Mouse (Mus musculus): ENCODE measurements around the gene Defb25. TPM values are rescaled to one million over a fixed set of nuclear protein-coding genes. Genes with fewer than 3 reads are reported as not detected.

Defb25 gene
- polyA plus RNA-seq, 1 experiment from 2014 or later: not detected

GRCm38 (mm10) chr2:152653874-152654715 is 31.2 kb upstream of the Defb25 start:
- no peak for ATAC-seq (ENCODE audit: low read depth)
- 34% methylated on average over 14 of the region's 14 CpGs for WGBS (ENCODE audit: insufficient replicate concordance)
- no peaks in the 10 kb centered on the region for H3K36me3 ChIP-seq (ENCODE audit: control insufficient read depth, insufficient read depth)
- no peak overlapping the region for H3K4me2 ChIP-seq (ENCODE audit: low read depth, low read length)
- no peak overlapping the region for H3K9ac ChIP-seq (ENCODE audit: low read depth, low read length)
- no peaks in the 10 kb centered on the region for H3K27me3 ChIP-seq (ENCODE audit: control insufficient read depth, insufficient read depth, low read depth, low read length)
- no peak overlapping the region for H3K27ac ChIP-seq (ENCODE audit: low read length)
- H3K4me3 ChIP-seq (ENCODE audit: low read depth, low read length): no peak overlapping the region
- no peaks in the 10 kb centered on the region for H3K4me1 ChIP-seq (ENCODE audit: control insufficient read depth, low read depth, low read length)
- no peaks in the 10 kb centered on the region for H3K9me3 ChIP-seq (replicated peaks; ENCODE audit: control insufficient read depth, low read length)

GRCm38 (mm10) chr2:152652901-152653620 is 30.2 kb upstream of the Defb25 start:
- H3K9ac ChIP-seq (ENCODE audit: low read depth, low read length): no peak overlapping the region
- ATAC-seq (ENCODE audit: low read depth): no peak
- H3K27me3 ChIP-seq (ENCODE audit: control insufficient read depth, insufficient read depth, low read depth, low read length): no peaks in the 10 kb centered on the region
- H3K36me3 ChIP-seq (ENCODE audit: control insufficient read depth, insufficient read depth): no peaks in the 10 kb centered on the region
- H3K4me1 ChIP-seq (ENCODE audit: control insufficient read depth, low read depth, low read length): no peaks in the 10 kb centered on the region
- H3K9me3 ChIP-seq (replicated peaks; ENCODE audit: control insufficient read depth, low read length): no peaks in the 10 kb centered on the region
- H3K27ac ChIP-seq (ENCODE audit: low read length): no peak overlapping the region
- no peak overlapping the region for H3K4me3 ChIP-seq (ENCODE audit: low read depth, low read length)
- 48% methylated on average over 10 of the region's 10 CpGs for WGBS (ENCODE audit: insufficient replicate concordance)
- no peak overlapping the region for H3K4me2 ChIP-seq (ENCODE audit: low read depth, low read length)

- Histone ChIP-seq H3K27ac (ENCODE audit: low read length) (peak overlapping the region; percentile 22; the same call in 1 of the 2 replicates), H3K4me1 (ENCODE audit: control insufficient read depth, low read depth, low read length) (no peaks in the 10 kb centered on the region), H3K4me2 (ENCODE audit: low read depth, low read length) (no peak overlapping the region), H3K9me3 (replicated peaks; ENCODE audit: control insufficient read depth, low read length) (no peaks in the 10 kb centered on the region), H3K9ac (ENCODE audit: low read depth, low read length) (no peak overlapping the region), H3K36me3 (ENCODE audit: control insufficient read depth, insufficient read depth) (no peaks in the 10 kb centered on the region), H3K27me3 (ENCODE audit: control insufficient read depth, insufficient read depth, low read depth, low read length) (no peaks in the 10 kb centered on the region), H3K4me3 (ENCODE audit: low read depth, low read length) (no peak overlapping the region)
- ATAC-seq (ENCODE audit: low read depth): no peak
- 47% methylated on average over 11 of the region's 11 CpGs for WGBS (ENCODE audit: insufficient replicate concordance)
These were observed 16.7 kb upstream of the Defb25 start for GRCm38 (mm10) chr2:152639406-152640113.

- Histone ChIP-seq H3K9me3 (replicated peaks; ENCODE audit: control insufficient read depth, low read length) (no peaks in the 10 kb centered on the region), H3K4me3 (ENCODE audit: low read depth, low read length) (no peak overlapping the region), H3K36me3 (ENCODE audit: control insufficient read depth, insufficient read depth) (no peaks in the 10 kb centered on the region), H3K27ac (ENCODE audit: low read length) (no peak overlapping the region), H3K27me3 (ENCODE audit: control insufficient read depth, insufficient read depth, low read depth, low read length) (no peaks in the 10 kb centered on the region), H3K9ac (ENCODE audit: low read depth, low read length) (no peak overlapping the region), H3K4me1 (ENCODE audit: control insufficient read depth, low read depth, low read length) (no peaks in the 10 kb centered on the region), H3K4me2 (ENCODE audit: low read depth, low read length) (no peak overlapping the region)
- no peak for ATAC-seq (ENCODE audit: low read depth)
- WGBS (ENCODE audit: insufficient replicate concordance): 53% methylated on average over 6 of the region's 6 CpGs
These were observed 16.0 kb upstream of the Defb25 start for GRCm38 (mm10) chr2:152638865-152639264.

GRCm38 (mm10) chr2:152637381-152637780 is 14.5 kb upstream of the Defb25 start:
- WGBS (ENCODE audit: insufficient replicate concordance): 75% methylated on average over 4 of the region's 4 CpGs

GRCm38 (mm10) chr2:152637006-152637322 is 14.1 kb upstream of the Defb25 start:
- no peak for ATAC-seq (ENCODE audit: low read depth)
- 70% methylated on average over 6 of the region's 6 CpGs for WGBS (ENCODE audit: insufficient replicate concordance)
- H3K9me3 ChIP-seq (replicated peaks; ENCODE audit: control insufficient read depth, low read length): no peaks in the 10 kb centered on the region
- no peak overlapping the region for H3K4me3 ChIP-seq (ENCODE audit: low read depth, low read length)
- H3K4me2 ChIP-seq (ENCODE audit: low read depth, low read length): no peak overlapping the region
- H3K9ac ChIP-seq (ENCODE audit: low read depth, low read length): no peak overlapping the region
- H3K27ac ChIP-seq (ENCODE audit: low read length): no peak overlapping the region
- no peaks in the 10 kb centered on the region for H3K4me1 ChIP-seq (ENCODE audit: control insufficient read depth, low read depth, low read length)
- H3K36me3 ChIP-seq (ENCODE audit: control insufficient read depth, insufficient read depth): no peaks in the 10 kb centered on the region
- no peaks in the 10 kb centered on the region for H3K27me3 ChIP-seq (ENCODE audit: control insufficient read depth, insufficient read depth, low read depth, low read length)

More at GRCm38 (mm10) chr2:152637381-152637780, 14.5 kb upstream of the Defb25 start:
- H3K4me3 ChIP-seq (ENCODE audit: low read depth, low read length): no peak overlapping the region
- no peak overlapping the region for H3K9ac ChIP-seq (ENCODE audit: low read depth, low read length)
- no peaks in the 10 kb centered on the region for H3K9me3 ChIP-seq (replicated peaks; ENCODE audit: control insufficient read depth, low read length)
- no peak overlapping the region for H3K27ac ChIP-seq (ENCODE audit: low read length)
- no peaks in the 10 kb centered on the region for H3K36me3 ChIP-seq (ENCODE audit: control insufficient read depth, insufficient read depth)
- H3K4me1 ChIP-seq (ENCODE audit: control insufficient read depth, low read depth, low read length): no peaks in the 10 kb centered on the region
- H3K27me3 ChIP-seq (ENCODE audit: control insufficient read depth, insufficient read depth, low read depth, low read length): no peaks in the 10 kb centered on the region
- H3K4me2 ChIP-seq (ENCODE audit: low read depth, low read length): no peak overlapping the region
- no peak for ATAC-seq (ENCODE audit: low read depth)

- no peak overlapping the region for H3K9ac ChIP-seq (ENCODE audit: low read depth, low read length)
- no peak overlapping the region for H3K4me3 ChIP-seq (ENCODE audit: low read depth, low read length)
- no peak overlapping the region for H3K4me2 ChIP-seq (ENCODE audit: low read depth, low read length)
- H3K27ac ChIP-seq (ENCODE audit: low read length): peak overlapping the region; percentile 10; the same call in 1 of the 2 replicates
- H3K36me3 ChIP-seq (ENCODE audit: control insufficient read depth, insufficient read depth): no peaks in the 10 kb centered on the region
- peak; percentile 56 for ATAC-seq (ENCODE audit: low read depth)
- no peaks in the 10 kb centered on the region for H3K27me3 ChIP-seq (ENCODE audit: control insufficient read depth, insufficient read depth, low read depth, low read length)
- no peaks in the 10 kb centered on the region for H3K9me3 ChIP-seq (replicated peaks; ENCODE audit: control insufficient read depth, low read length)
- H3K4me1 ChIP-seq (ENCODE audit: control insufficient read depth, low read depth, low read length): no peaks in the 10 kb centered on the region
- 49% methylated on average over 23 of the region's 23 CpGs for WGBS (ENCODE audit: insufficient replicate concordance)
These were observed 13.6 kb upstream of the Defb25 start for GRCm38 (mm10) chr2:152636246-152637005.

GRCm38 (mm10) chr2:152634311-152634710 is 11.5 kb upstream of the Defb25 start:
- 69% methylated on average over 29 of the region's 29 CpGs for WGBS (ENCODE audit: insufficient replicate concordance)
- no peaks in the 10 kb centered on the region for H3K4me1 ChIP-seq (ENCODE audit: control insufficient read depth, low read depth, low read length)
- H3K36me3 ChIP-seq (ENCODE audit: control insufficient read depth, insufficient read depth): no peaks in the 10 kb centered on the region
- no peaks in the 10 kb centered on the region for H3K9me3 ChIP-seq (replicated peaks; ENCODE audit: control insufficient read depth, low read length)
- H3K4me3 ChIP-seq (ENCODE audit: low read depth, low read length): no peak overlapping the region
- no peak for ATAC-seq (ENCODE audit: low read depth)
- H3K4me2 ChIP-seq (ENCODE audit: low read depth, low read length): no peak overlapping the region
- H3K27ac ChIP-seq (ENCODE audit: low read length): no peak overlapping the region
- no peak overlapping the region for H3K9ac ChIP-seq (ENCODE audit: low read depth, low read length)
- H3K27me3 ChIP-seq (ENCODE audit: control insufficient read depth, insufficient read depth, low read depth, low read length): no peaks in the 10 kb centered on the region

Data from liver, embryonic 16.5 days (tissue).